Mouse (Mus musculus) midbrain, embryonic 14.5 days (tissue): ENCODE measurements at regions not wholly inside any gene's neighbourhood (a gene's known extent, or its start where the extent isn't known, plus 50 kb on each side); places are given as distances from the start of the nearest gene placed in this dataset.
A peak's percentile ranks its signal among the peaks of the same experiment; 100 is the strongest.

ENCODE experiments used
- ATAC-seq: fragments of 200-750 bp; cut with Nextera tagmentation; 2 replicates; pipeline ENCODE4 v1.8.0; 2017; ENCODE audit warnings: moderate number of reproducible peaks, moderate library complexity; ENCODE audit not compliant: low FRiP score, low TSS enrichment
- DNase-seq: peaks from one replicate; pipeline ENCODE4 v3.0.0-alpha.2; 2015
- H3K27ac ChIP-seq: fragments of 300-500 bp; sonication (generic); replicated peaks from 2 replicates; pipeline ENCODE4 v1.5.1; 2014; ENCODE audit warnings: mild to moderate bottlenecking, low read depth, low read length, moderate library complexity
- H3K27me3 ChIP-seq: fragments of 300-500 bp; sonication (generic); 2 replicates; pipeline ENCODE4 v1.6.1; 2014; ENCODE audit warnings: low read length, control low read depth, mixed read lengths; ENCODE audit not compliant: control insufficient read depth, insufficient read depth
- H3K36me3 ChIP-seq: fragments of 300-500 bp; sonication (generic); 2 replicates; pipeline ENCODE4 v1.6.1; 2014; ENCODE audit warnings: low read length, control low read depth; ENCODE audit not compliant: control insufficient read depth, insufficient read depth
- H3K4me1 ChIP-seq: fragments of 300-500 bp; sonication (generic); 2 replicates; pipeline ENCODE4 v1.6.1; 2014; ENCODE audit warnings: mild to moderate bottlenecking, antibody characterized with exemption, low read length, control low read depth; ENCODE audit not compliant: control insufficient read depth, insufficient read depth
- H3K4me2 ChIP-seq: fragments of 300-500 bp; sonication (generic); 2 replicates; pipeline ENCODE4 v1.6.1; 2014; ENCODE audit warnings: mild to moderate bottlenecking, low read length, moderate library complexity
- H3K4me3 ChIP-seq: fragments of 300-500 bp; sonication (generic); replicated peaks from 2 replicates; pipeline ENCODE4 v1.5.1; 2014; ENCODE audit warnings: low read depth, low read length
- H3K9ac ChIP-seq: fragments of 300-500 bp; sonication (generic); replicated peaks from 2 replicates; pipeline ENCODE4 v1.6.1; 2014; ENCODE audit warnings: mild to moderate bottlenecking, low read length, moderate library complexity
- H3K9me3 ChIP-seq: fragments of 300-500 bp; sonication (generic); 2 replicates; pipeline ENCODE4 v1.6.1; 2016; ENCODE audit warnings: low read length, control low read depth, mixed read lengths; ENCODE audit not compliant: control insufficient read depth
- WGBS: fragments of 180-500 bp; shearing (Covaris S2); extraction: QIAGEN DNeasy Blood & Tissue Kit; methylation state at CpG from one replicate; pipeline ENCODE4 v1.1.7; 2014; 5-methylcytosine and 5-hydroxymethylcytosine counted together

- ATAC-seq = no peak
- Histone ChIP-seq H3K27ac (no peak overlapping the region), H3K4me3 (no peak overlapping the region), H3K9ac (no peak overlapping the region), H3K36me3 (no peaks in the 10 kb centered on the region), H3K9me3 (no peaks in the 10 kb centered on the region), H3K27me3 (no peaks in the 10 kb centered on the region), H3K4me2 (no peak overlapping the region), H3K4me1 (no peaks in the 10 kb centered on the region)
- peak; percentile 40 for DNase-seq
- WGBS = 64% methylated on average over 5 of the region's 5 CpGs
Observed at GRCm38 (mm10) chrX:45340661-45341060, 250.0 kb downstream of the Prr32 start.
